Mouse (Mus musculus) kidney, embryonic 16.5 days (tissue): ENCODE measurements around the gene Ppp1r1b. TPM values are rescaled to one million over a fixed set of nuclear protein-coding genes. Genes with fewer than 3 reads are reported as not detected.

Experiments
- ATAC-seq: fragments of 200-750 bp; cut with Nextera tagmentation; 2 replicates; pipeline ENCODE4 v1.8.0; 2017; ENCODE audit warnings: moderate TSS enrichment; ENCODE audit not compliant: low FRiP score, low TSS enrichment
- H3K27ac ChIP-seq: fragments of 300-500 bp; sonication (generic); 2 replicates; pipeline ENCODE4 v1.5.1; 2014; ENCODE audit warnings: low read length
- H3K27me3 ChIP-seq: fragments of 300-500 bp; sonication (generic); 2 replicates; pipeline ENCODE4 v1.6.1; 2014; ENCODE audit warnings: low read length, control low read depth, mixed read lengths; ENCODE audit not compliant: insufficient read depth
- H3K36me3 ChIP-seq: fragments of 300-500 bp; sonication (generic); 2 replicates; pipeline ENCODE4 v1.6.1; 2014; ENCODE audit warnings: low read length, control low read depth, mixed read lengths; ENCODE audit not compliant: insufficient read depth
- H3K4me1 ChIP-seq: fragments of 300-500 bp; sonication (generic); 2 replicates; pipeline ENCODE4 v1.6.1; 2014; ENCODE audit warnings: low read length, control low read depth, mixed read lengths; ENCODE audit not compliant: insufficient read depth
- H3K4me2 ChIP-seq: fragments of 300-500 bp; sonication (generic); replicated peaks from 2 replicates; pipeline ENCODE4 v1.6.1; 2014; ENCODE audit warnings: low read depth, low read length
- H3K4me3 ChIP-seq: fragments of 300-500 bp; sonication (generic); 2 replicates; pipeline ENCODE4 v1.5.1; 2014; ENCODE audit warnings: mild to moderate bottlenecking, low read length
- H3K9ac ChIP-seq: fragments of 300-500 bp; sonication (generic); replicated peaks from 2 replicates; pipeline ENCODE4 v1.6.1; 2014; ENCODE audit warnings: low read length
- H3K9me3 ChIP-seq: fragments of 300-500 bp; sonication (generic); 2 replicates; pipeline ENCODE4 v1.6.1; 2016; ENCODE audit warnings: low read length, control low read depth
- WGBS: fragments of 180-500 bp; shearing (Covaris S2); extraction: QIAGEN DNeasy Blood & Tissue Kit; methylation state at CpG from one replicate; pipeline ENCODE4 v1.1.7; 2014; 5-methylcytosine and 5-hydroxymethylcytosine counted together
- polyA plus RNA-seq: library from polyadenylated mRNA; unstranded; fragments of >200 nt; fragmentation: Nextera tagmentation; extraction: Ambion mirVana; gene quantifications from 2 replicates; pipeline ENCODE4 v1.2.1, GENCODE M21; 2015

The Ppp1r1b gene
- polyA plus RNA-seq, 1 experiment from 2014 or later: 5.8 TPM

GRCm38 (mm10) chr11:98333981-98334741 is 14.0 kb upstream of the Ppp1r1b start:
- Histone ChIP-seq H3K4me2 (peak overlapping the region; percentile 49), H3K27ac (no peak overlapping the region), H3K27me3 (peaks cover 100% of the 10 kb centered on the region), H3K36me3 (no peaks in the 10 kb centered on the region), H3K4me3 (peak overlapping the region; percentile 31), H3K4me1 (peaks cover 17% of the 10 kb centered on the region), H3K9me3 (no peaks in the 10 kb centered on the region), H3K9ac (no peak overlapping the region)
- WGBS: 1% methylated on average over 37 of the region's 41 CpGs
- ATAC-seq: no peak

- WGBS: 8% methylated on average over 9 of the region's 9 CpGs
- Histone ChIP-seq H3K27me3 (peaks cover 100% of the 10 kb centered on the region), H3K9me3 (no peaks in the 10 kb centered on the region), H3K36me3 (no peaks in the 10 kb centered on the region), H3K9ac (no peak overlapping the region), H3K4me3 (no peak overlapping the region), H3K27ac (no peak overlapping the region), H3K4me2 (no peak overlapping the region), H3K4me1 (peaks cover 26% of the 10 kb centered on the region)
- no peak for ATAC-seq
Measured at GRCm38 (mm10) chr11:98335250-98335649, 13.0 kb upstream of the Ppp1r1b start.

- ATAC-seq: no peak
- Histone ChIP-seq H3K4me3 (no peak overlapping the region), H3K27me3 (peaks cover 98% of the 10 kb centered on the region), H3K9ac (no peak overlapping the region), H3K4me1 (peaks cover 26% of the 10 kb centered on the region), H3K36me3 (no peaks in the 10 kb centered on the region), H3K9me3 (no peaks in the 10 kb centered on the region), H3K4me2 (no peak overlapping the region), H3K27ac (no peak overlapping the region)
- 13% methylated on average over 13 of the region's 13 CpGs for WGBS
Measured at GRCm38 (mm10) chr11:98336245-98337107, 11.7 kb upstream of the Ppp1r1b start.

- Histone ChIP-seq H3K4me1 (peaks cover 35% of the 10 kb centered on the region), H3K9me3 (no peaks in the 10 kb centered on the region), H3K9ac (peak overlapping the region; percentile 68), H3K36me3 (no peaks in the 10 kb centered on the region), H3K4me2 (peak overlapping the region; percentile 99), H3K4me3 (peak overlapping the region; percentile 58), H3K27me3 (peaks cover 81% of the 10 kb centered on the region), H3K27ac (no peak overlapping the region)
- no peak for ATAC-seq
- under 1% methylated on average over 49 of the region's 57 CpGs for WGBS
Measured at GRCm38 (mm10) chr11:98338507-98338961, 9.7 kb upstream of the Ppp1r1b start.

- no peaks in the 10 kb centered on the region for H3K36me3 ChIP-seq
- ATAC-seq: no peak
- H3K4me3 ChIP-seq: peak overlapping the region; percentile 58
- H3K4me2 ChIP-seq: peak overlapping the region; percentile 99
- H3K27ac ChIP-seq: no peak overlapping the region
- H3K27me3 ChIP-seq: peaks cover 79% of the 10 kb centered on the region
- H3K9me3 ChIP-seq: no peaks in the 10 kb centered on the region
- 1% methylated on average over 19 of the region's 19 CpGs for WGBS
- peaks cover 32% of the 10 kb centered on the region for H3K4me1 ChIP-seq
- H3K9ac ChIP-seq: peak overlapping the region; percentile 68
Measured at GRCm38 (mm10) chr11:98339071-98339501, 9.1 kb upstream of the Ppp1r1b start.

- no peaks in the 10 kb centered on the region for H3K9me3 ChIP-seq
- peaks cover 74% of the 10 kb centered on the region for H3K27me3 ChIP-seq
- ATAC-seq: no peak
- WGBS: 9% methylated on average over 11 of the region's 11 CpGs
- peaks cover 26% of the 10 kb centered on the region for H3K4me1 ChIP-seq
- peak overlapping the region; percentile 99 for H3K4me2 ChIP-seq
- no peaks in the 10 kb centered on the region for H3K36me3 ChIP-seq
- H3K9ac ChIP-seq: peak overlapping the region; percentile 68; the same call in 1 of the 2 replicates
- peak overlapping the region; percentile 58 for H3K4me3 ChIP-seq
- no peak overlapping the region for H3K27ac ChIP-seq
Measured at GRCm38 (mm10) chr11:98339679-98340287, 8.4 kb upstream of the Ppp1r1b start.

GRCm38 (mm10) chr11:98340597-98340996 is 7.6 kb upstream of the Ppp1r1b start:
- Histone ChIP-seq H3K4me2 (no peak overlapping the region), H3K27me3 (peaks cover 72% of the 10 kb centered on the region), H3K9me3 (no peaks in the 10 kb centered on the region), H3K4me3 (no peak overlapping the region), H3K27ac (no peak overlapping the region), H3K36me3 (no peaks in the 10 kb centered on the region), H3K9ac (no peak overlapping the region), H3K4me1 (peaks cover 26% of the 10 kb centered on the region)
- WGBS: 13% methylated on average over 2 of the region's 4 CpGs
- no peak for ATAC-seq

GRCm38 (mm10) chr11:98341174-98341573 is 7.0 kb upstream of the Ppp1r1b start:
- H3K27ac ChIP-seq: no peak overlapping the region
- H3K27me3 ChIP-seq: peaks cover 70% of the 10 kb centered on the region
- H3K9ac ChIP-seq: no peak overlapping the region
- peaks cover 26% of the 10 kb centered on the region for H3K4me1 ChIP-seq
- no peak overlapping the region for H3K4me2 ChIP-seq
- H3K36me3 ChIP-seq: no peaks in the 10 kb centered on the region
- ATAC-seq: no peak
- H3K9me3 ChIP-seq: no peaks in the 10 kb centered on the region
- 56% methylated on average over 4 of the region's 4 CpGs for WGBS
- no peak overlapping the region for H3K4me3 ChIP-seq

- H3K9me3 ChIP-seq: no peaks in the 10 kb centered on the region
- ATAC-seq: peak; percentile 69
- H3K36me3 ChIP-seq: no peaks in the 10 kb centered on the region
- peak overlapping the region; percentile 61 for H3K4me2 ChIP-seq
- 2% methylated on average over 29 of the region's 29 CpGs for WGBS
- H3K27me3 ChIP-seq: peaks cover 70% of the 10 kb centered on the region
- peak overlapping the region; percentile 56; the same call in 1 of the 2 replicates for H3K27ac ChIP-seq
- H3K4me3 ChIP-seq: peak overlapping the region; percentile 41
- H3K9ac ChIP-seq: peak overlapping the region; percentile 44; the same call in 1 of the 2 replicates
- peaks cover 26% of the 10 kb centered on the region for H3K4me1 ChIP-seq
Measured at GRCm38 (mm10) chr11:98342000-98342945, 5.9 kb upstream of the Ppp1r1b start.
